Mouse (Mus musculus) neural tube, embryonic 11.5 days (tissue): ENCODE results near the gene Nfic. TPM values are rescaled to one million over a fixed set of nuclear protein-coding genes. Genes with fewer than 3 reads are reported as not detected.

Experiments
- ATAC-seq: fragments of 200-750 bp; cut with Nextera tagmentation; 2 replicates; pipeline ENCODE4 v1.8.0; 2017; ENCODE audit warnings: moderate number of reproducible peaks, mild to moderate bottlenecking, moderate TSS enrichment, moderate library complexity; ENCODE audit not compliant: insufficient read depth, low FRiP score, low TSS enrichment
- DNase-seq: peaks from one replicate; pipeline ENCODE4 v3.0.0-alpha.2; 2015; ENCODE audit warnings: low spot score
- H3K27ac ChIP-seq: fragments of 300-500 bp; sonication (generic); 2 replicates; pipeline ENCODE4 v1.5.1; 2014; ENCODE audit warnings: low read depth, mild to moderate bottlenecking, low read length
- H3K27me3 ChIP-seq: fragments of 300-500 bp; sonication (generic); 2 replicates; pipeline ENCODE4 v1.6.1; 2014; ENCODE audit warnings: mild to moderate bottlenecking, low read length, mixed read lengths; ENCODE audit not compliant: control insufficient read depth, insufficient read depth
- H3K36me3 ChIP-seq: fragments of 300-500 bp; sonication (generic); 2 replicates; pipeline ENCODE4 v1.6.1; 2014; ENCODE audit warnings: mild to moderate bottlenecking, low read length, moderate library complexity, mixed read lengths; ENCODE audit not compliant: control insufficient read depth, insufficient read depth
- H3K4me1 ChIP-seq: fragments of 300-500 bp; sonication (generic); 2 replicates; pipeline ENCODE4 v1.6.1; 2014; ENCODE audit warnings: low read length, mixed read lengths; ENCODE audit not compliant: control insufficient read depth, insufficient read depth
- H3K4me2 ChIP-seq: fragments of 300-500 bp; sonication (generic); 2 replicates; pipeline ENCODE4 v1.6.1; 2014; ENCODE audit warnings: low read depth, mild to moderate bottlenecking, moderate library complexity
- H3K4me3 ChIP-seq: fragments of 300-500 bp; sonication (generic); 2 replicates; pipeline ENCODE4 v1.5.1; 2014; ENCODE audit warnings: low read depth, low read length
- H3K9ac ChIP-seq: fragments of 300-500 bp; sonication (generic); 2 replicates; pipeline ENCODE4 v1.6.1; 2014; ENCODE audit warnings: mild to moderate bottlenecking, low read length
- H3K9me3 ChIP-seq: fragments of 300-500 bp; sonication (generic); 2 replicates; pipeline ENCODE4 v1.6.1; 2016; ENCODE audit warnings: low read length; ENCODE audit not compliant: control insufficient read depth
- WGBS: fragments of 180-500 bp; shearing (Covaris S2); extraction: QIAGEN DNeasy Blood & Tissue Kit; methylation state at CpG from one replicate; pipeline ENCODE4 v1.1.7; 2014; 5-methylcytosine and 5-hydroxymethylcytosine counted together
- polyA plus RNA-seq: library from polyadenylated mRNA; unstranded; fragments of >200 nt; fragmentation: Nextera tagmentation; extraction: Ambion mirVana; gene quantifications from 2 replicates; pipeline ENCODE4 v1.2.1, GENCODE M21; 2014

The Nfic gene
- polyA plus RNA-seq, 1 experiment from 2014 or later = 16.8 TPM

GRCm38 (mm10) chr10:81474461-81474860, 19.0 kb upstream of the Nfic start:
- Histone ChIP-seq H3K27me3 (peaks cover 36% of the 10 kb centered on the region), H3K4me1 (peaks cover 5% of the 10 kb centered on the region; the same call in 1 of the 2 replicates), H3K36me3 (no peaks in the 10 kb centered on the region), H3K4me3 (no peak overlapping the region), H3K4me2 (no peak overlapping the region), H3K9me3 (no peaks in the 10 kb centered on the region), H3K27ac (no peak overlapping the region), H3K9ac (no peak overlapping the region)
- 80% methylated on average over 10 of the region's 10 CpGs for WGBS
- no peak for ATAC-seq
- no peak for DNase-seq

GRCm38 (mm10) chr10:81473003-81473451, 17.6 kb upstream of the Nfic start:
- H3K27me3 ChIP-seq = peaks cover 35% of the 10 kb centered on the region
- no peaks in the 10 kb centered on the region for H3K36me3 ChIP-seq
- H3K4me3 ChIP-seq = peak overlapping the region; percentile 31
- ATAC-seq = peak; percentile 70
- peak overlapping the region; percentile 44; the same call in 1 of the 2 replicates for H3K9ac ChIP-seq
- H3K27ac ChIP-seq = no peak overlapping the region
- H3K9me3 ChIP-seq = no peaks in the 10 kb centered on the region
- peak overlapping the region; percentile 56 for H3K4me2 ChIP-seq
- DNase-seq = peak; percentile 76
- H3K4me1 ChIP-seq = peaks cover 5% of the 10 kb centered on the region; the same call in 1 of the 2 replicates
- 0% methylated on average over 16 of the region's 22 CpGs for WGBS

- ATAC-seq (peak; percentile 43), DNase-seq (no peak)
- H3K27me3 ChIP-seq = peaks cover 32% of the 10 kb centered on the region
- no peak overlapping the region for H3K27ac ChIP-seq
- no peaks in the 10 kb centered on the region for H3K36me3 ChIP-seq
- H3K9me3 ChIP-seq = no peaks in the 10 kb centered on the region
- peak overlapping the region; percentile 56 for H3K4me2 ChIP-seq
- WGBS = 6% methylated on average over 15 of the region's 18 CpGs
- H3K4me1 ChIP-seq = peaks cover 5% of the 10 kb centered on the region; the same call in 1 of the 2 replicates
- peak overlapping the region; percentile 44 for H3K9ac ChIP-seq
- peak overlapping the region; percentile 31 for H3K4me3 ChIP-seq
These were observed 17.1 kb upstream of the Nfic start for GRCm38 (mm10) chr10:81472403-81473002.

- Histone ChIP-seq H3K27ac (no peak overlapping the region), H3K9me3 (no peaks in the 10 kb centered on the region), H3K4me1 (peaks cover 5% of the 10 kb centered on the region; the same call in 1 of the 2 replicates), H3K4me2 (no peak overlapping the region), H3K9ac (no peak overlapping the region), H3K27me3 (peaks cover 29% of the 10 kb centered on the region), H3K4me3 (no peak overlapping the region), H3K36me3 (no peaks in the 10 kb centered on the region)
- DNase-seq = peak; percentile 8
- WGBS = 55% methylated on average over 18 of the region's 18 CpGs
- no peak for ATAC-seq
These were observed 15.0 kb upstream of the Nfic start for GRCm38 (mm10) chr10:81470454-81470853.

GRCm38 (mm10) chr10:81469253-81469652, 13.8 kb upstream of the Nfic start:
- ATAC-seq (no peak), DNase-seq (no peak)
- H3K4me3 ChIP-seq = no peak overlapping the region
- H3K27me3 ChIP-seq = peaks cover 31% of the 10 kb centered on the region
- no peak overlapping the region for H3K4me2 ChIP-seq
- H3K9ac ChIP-seq = no peak overlapping the region
- H3K9me3 ChIP-seq = no peaks in the 10 kb centered on the region
- WGBS = 83% methylated on average over 5 of the region's 5 CpGs
- H3K27ac ChIP-seq = no peak overlapping the region
- peaks cover 11% of the 10 kb centered on the region; the same call in 1 of the 2 replicates for H3K4me1 ChIP-seq
- H3K36me3 ChIP-seq = no peaks in the 10 kb centered on the region

GRCm38 (mm10) chr10:81467670-81468235, 12.3 kb upstream of the Nfic start:
- WGBS = 85% methylated on average over 16 of the region's 16 CpGs
- 0 out of 2 replicates have a peak, but pooled peaks cover 10% of the 10 kb centered on the region for H3K4me1 ChIP-seq
- ATAC-seq (no peak), DNase-seq (no peak)
- no peaks in the 10 kb centered on the region for H3K36me3 ChIP-seq
- H3K27ac ChIP-seq = no peak overlapping the region
- no peaks in the 10 kb centered on the region for H3K9me3 ChIP-seq
- H3K4me2 ChIP-seq = no peak overlapping the region
- H3K27me3 ChIP-seq = peaks cover 33% of the 10 kb centered on the region
- H3K9ac ChIP-seq = no peak overlapping the region
- no peak overlapping the region for H3K4me3 ChIP-seq

GRCm38 (mm10) chr10:81466881-81467280, 11.4 kb upstream of the Nfic start:
- 62% methylated on average over 14 of the region's 14 CpGs for WGBS
- Histone ChIP-seq H3K9ac (no peak overlapping the region), H3K27ac (no peak overlapping the region), H3K4me2 (no peak overlapping the region), H3K4me3 (no peak overlapping the region), H3K4me1 (0 out of 2 replicates have a peak, but pooled peaks cover 10% of the 10 kb centered on the region), H3K27me3 (peaks cover 41% of the 10 kb centered on the region), H3K36me3 (no peaks in the 10 kb centered on the region), H3K9me3 (no peaks in the 10 kb centered on the region)
- ATAC-seq (no peak), DNase-seq (no peak)

GRCm38 (mm10) chr10:81466066-81466465, 10.6 kb upstream of the Nfic start:
- Histone ChIP-seq H3K27ac (no peak overlapping the region), H3K4me1 (0 out of 2 replicates have a peak, but pooled peaks cover 10% of the 10 kb centered on the region), H3K4me3 (no peak overlapping the region), H3K9ac (no peak overlapping the region), H3K4me2 (no peak overlapping the region), H3K9me3 (no peaks in the 10 kb centered on the region), H3K36me3 (no peaks in the 10 kb centered on the region), H3K27me3 (peaks cover 49% of the 10 kb centered on the region)
- WGBS = 86% methylated on average over 2 of the region's 2 CpGs
- DNase-seq = no peak
- no peak for ATAC-seq

- Histone ChIP-seq H3K36me3 (no peaks in the 10 kb centered on the region), H3K4me1 (0 out of 2 replicates have a peak, but pooled peaks cover 10% of the 10 kb centered on the region), H3K9ac (no peak overlapping the region), H3K4me2 (no peak overlapping the region), H3K27ac (no peak overlapping the region), H3K4me3 (no peak overlapping the region), H3K27me3 (peaks cover 57% of the 10 kb centered on the region), H3K9me3 (no peaks in the 10 kb centered on the region)
- DNase-seq (no peak), ATAC-seq (peak; percentile 13; the same call in 1 of the 2 replicates)
- 1% methylated on average over 5 of the region's 5 CpGs for WGBS
These were observed 9.8 kb upstream of the Nfic start for GRCm38 (mm10) chr10:81465265-81465645.
